Mouse (Mus musculus): ENCODE data around the gene Trpc6. TPM values are rescaled to one million over a fixed set of nuclear protein-coding genes. Genes with fewer than 3 reads are reported as not detected.

The Trpc6 gene
- total RNA-seq (2023): not detected

GRCm38 (mm10) chr9:8544041-8544794 lies at the start of gene Trpc6:
Gene Trpc6 (plus strand): TSS chr9:8544142.

All from monocyte, adult 59 days (primary cell).